Mouse (Mus musculus): ENCODE measurements at regions not wholly inside any gene's neighbourhood (a gene's known extent, or its start where the extent isn't known, plus 50 kb on each side); places are given as distances from the start of the nearest gene placed in this dataset.

GRCm38 (mm10) chr8:107719656-107720055 is 131.4 kb upstream of the Psmd7 start:
- no peak for DNase-seq

- DNase-seq = no peak
Observed at GRCm38 (mm10) chr8:107726716-107727115, 138.5 kb upstream of the Psmd7 start.

GRCm38 (mm10) chr8:107727276-107727675 is 139.0 kb upstream of the Psmd7 start:
- no peak for DNase-seq

- no peak for DNase-seq
Observed at GRCm38 (mm10) chr8:107739091-107739490, 150.8 kb upstream of the Psmd7 start.

GRCm38 (mm10) chr8:107757083-107757482 is 168.8 kb upstream of the Psmd7 start:
- DNase-seq = no peak

- no peak for DNase-seq
Observed at GRCm38 (mm10) chr8:107758637-107759036, 170.4 kb upstream of the Psmd7 start.

GRCm38 (mm10) chr8:107776906-107777305 is 165.5 kb upstream of the Zfhx3 start:
- no peak for DNase-seq

- DNase-seq = no peak
Observed at GRCm38 (mm10) chr8:107785771-107786170, 156.7 kb upstream of the Zfhx3 start.

GRCm38 (mm10) chr8:107792286-107792685 is 150.2 kb upstream of the Zfhx3 start:
- DNase-seq = no peak

GRCm38 (mm10) chr8:107814931-107815330 is 127.5 kb upstream of the Zfhx3 start:
- DNase-seq = no peak

GRCm38 (mm10) chr8:107815775-107816174 is 126.7 kb upstream of the Zfhx3 start:
- DNase-seq = no peak

GRCm38 (mm10) chr8:107817796-107818195 is 124.6 kb upstream of the Zfhx3 start:
- no peak for DNase-seq

- no peak for DNase-seq
Observed at GRCm38 (mm10) chr8:107820174-107820760, 122.2 kb upstream of the Zfhx3 start.

- DNase-seq = no peak
Observed at GRCm38 (mm10) chr8:107821522-107821921, 120.9 kb upstream of the Zfhx3 start.

- DNase-seq = no peak
Observed at GRCm38 (mm10) chr8:107824096-107824495, 118.3 kb upstream of the Zfhx3 start.

- no peak for DNase-seq
Observed at GRCm38 (mm10) chr8:107824640-107825039, 117.8 kb upstream of the Zfhx3 start.

GRCm38 (mm10) chr8:107827500-107828125 is 114.8 kb upstream of the Zfhx3 start:
- peak; percentile 17 for DNase-seq

- DNase-seq = no peak
Observed at GRCm38 (mm10) chr8:107828541-107828940, 113.9 kb upstream of the Zfhx3 start.

GRCm38 (mm10) chr8:107833481-107833880 is 109.0 kb upstream of the Zfhx3 start:
- DNase-seq = no peak

GRCm38 (mm10) chr8:107846141-107846540 is 96.3 kb upstream of the Zfhx3 start:
- no peak for DNase-seq

- DNase-seq = no peak
Observed at GRCm38 (mm10) chr8:107851236-107852043, 91.0 kb upstream of the Zfhx3 start.

- DNase-seq = no peak
Observed at GRCm38 (mm10) chr8:107859770-107860169, 82.7 kb upstream of the Zfhx3 start.

GRCm38 (mm10) chr8:107860251-107860650 is 82.2 kb upstream of the Zfhx3 start:
- DNase-seq = no peak
